Mouse (Mus musculus) megakaryocyte, embryonic 14.5 days (primary cell): ENCODE measurements at regions not wholly inside any gene's neighbourhood (a gene's known extent, or its start where the extent isn't known, plus 50 kb on each side); places are given as distances from the start of the nearest gene placed in this dataset.

Experiments used
- FLI1 ChIP-seq: IDR thresholded peaks from 2 replicates; pipeline ENCODE4 v1.6.1; 2012; ENCODE audit warnings: low read length, inconsistent platforms, mixed read lengths
- GATA1 ChIP-seq: IDR thresholded peaks from 3 replicates; pipeline ENCODE4 v1.6.1; 2012; ENCODE audit warnings: mixed read lengths, low read length, inconsistent platforms, borderline replicate concordance

DNA sequence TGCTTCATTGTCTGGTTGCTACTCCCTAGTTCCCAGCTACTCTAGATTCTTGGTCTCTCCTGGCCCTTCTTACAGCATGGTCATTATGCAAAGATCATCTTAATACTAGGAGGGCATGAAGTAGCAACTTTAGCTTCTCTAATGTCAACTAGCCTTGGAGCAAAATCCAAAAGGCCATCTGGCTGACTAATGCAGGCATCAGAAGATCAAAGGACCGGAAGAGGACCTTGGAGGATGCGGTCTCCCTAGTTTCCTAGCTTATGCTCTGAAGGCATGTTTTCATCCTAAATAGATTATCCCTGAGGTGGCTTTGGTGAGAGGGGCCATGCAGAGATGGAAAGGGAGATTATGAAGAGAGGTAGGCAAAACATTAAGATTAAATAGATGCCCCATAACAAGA, 75.7 kb upstream of the Frmd6 start:
- no peak for TF ChIP-seq GATA1
- TF ChIP-seq FLI1: no peak
